Comparison of ENCODE assay signal across 9 mouse cellular contexts in genomic region chr7:109174949-109175669, GRCm38 (mm10). TPM values are rescaled to one million over a fixed set of nuclear protein-coding genes. Genes with fewer than 3 reads are reported as not detected.
DNase-seq lines count a peak whose midpoint lies in the region; ATAC-seq and TF ChIP-seq lines count a peak whose summit lies in the region.
"Had no signal": no experiment of that assay in that cellular context is flagged by ENCODE, and none has a peak within 500 bp of the region (broad histone marks: within the 10 kb centered on the region; RNA-seq: fewer than 3 reads in every experiment).

Lmo1 (minus strand) TSS chr7:109175207.

- WGBS in liver, adult 2 months = 3% methylated on average over 63 of the region's 67 CpGs
- under 1% methylated on average over 46 of the region's 67 CpGs for WGBS in neural tube, embryonic 15.5 days

- peak within 1 kb of the TSS; percentile 99 for H3K4me2 ChIP-seq in neural tube, embryonic 15.5 days

- peak; percentile 53; the same call in 1 of the 2 replicates for ATAC-seq in neural tube, embryonic 15.5 days (ENCODE audit: low FRiP score)

- H3K9me3 ChIP-seq in neural tube, embryonic 15.5 days (replicated peaks) = no peaks in the 10 kb centered on the region

- no peak for TF ChIP-seq CTCF in liver, adult 2 months (IDR thresholded peaks at IDR 0.05; ENCODE audit: low read depth, low read length)

- intact Hi-C loops in gastrocnemius, postnatal 36 days (cut with DNase I) = no loop called here

- H3K36me3 ChIP-seq in liver, adult 2 months (ENCODE audit: control insufficient read depth, insufficient read depth, low read length) = no peaks in the 10 kb centered on the region
- no peaks in the 10 kb centered on the region for H3K36me3 ChIP-seq in neural tube, embryonic 15.5 days

- H3K79me2 ChIP-seq in liver, adult 2 months (ENCODE audit: control insufficient read depth, insufficient read depth, low read length) = no peaks in the 10 kb centered on the region

- no peak within 1 kb of the TSS for H3K27ac ChIP-seq in liver, adult 2 months (replicated peaks; ENCODE audit: insufficient read depth, low read depth, low read length)
- H3K27ac ChIP-seq in neural tube, embryonic 15.5 days (replicated peaks) = 0 out of 2 replicates have a peak within 1 kb of the TSS, but pooled peaks have one; percentile 48

- TF ChIP-seq POLR2A in liver, adult 2 months (IDR thresholded peaks at IDR 0.05; ENCODE audit: extremely low read depth, insufficient read depth, low read length) = no peak

- H3K4me3 ChIP-seq in liver, adult 2 months (ENCODE audit: insufficient read depth, low read depth, low read length) = peak within 1 kb of the TSS; percentile 35; the same call in 1 of the 2 replicates
- peak within 1 kb of the TSS; percentile 61 for H3K4me3 ChIP-seq in neural tube, embryonic 15.5 days (replicated peaks)

- H3K27me3 ChIP-seq in liver, adult 2 months (ENCODE audit: control insufficient read depth, insufficient read depth, low read length) = peaks cover 4% of the 10 kb centered on the region
- H3K27me3 ChIP-seq in neural tube, embryonic 15.5 days (replicated peaks) = peaks cover 66% of the 10 kb centered on the region

- H3K4me1 ChIP-seq in liver, adult 2 months (ENCODE audit: control insufficient read depth, insufficient read depth, low read length) = no peaks in the 10 kb centered on the region
- peaks cover 29% of the 10 kb centered on the region for H3K4me1 ChIP-seq in neural tube, embryonic 15.5 days

- H3K9ac ChIP-seq in liver, adult 2 months (ENCODE audit: low read depth, low read length) = no peak within 1 kb of the TSS
- peak within 1 kb of the TSS; percentile 64 for H3K9ac ChIP-seq in neural tube, embryonic 15.5 days (replicated peaks)

- DNase-seq in right cerebral cortex, postnatal 25 days = peak; percentile 52
- no peak for DNase-seq in right cerebral cortex, postnatal 36 days (ENCODE audit: low spot score in 2 of 2)
- DNase-seq in cerebellum, adult 9-10 months = peak; percentile 37
- DNase-seq in gastrocnemius, postnatal 36 days = peak; percentile 13 to 36
- peak; percentile 33 for DNase-seq in kidney, adult 18-20 months
- DNase-seq in liver, adult 2 months (ENCODE audit: extremely low read depth, low read depth, low spot score) = no peak
- no peak for DNase-seq in B cell, adult 2 months

RNA-seq across cellular contexts. Expression of gene Lmo1, which starts in this region (rescaled TPM):
- total RNA-seq in gastrocnemius, postnatal 36 days (2021) = 1 to 10 TPM; 2.3 to 2.8 TPM
- not detected in 2 replicates for total RNA-seq in liver, adult 2 months (2014; rRNA removed)
- polyA plus RNA-seq in liver, adult 2 months (2012; rRNA removed) = not detected in 2 replicates
- 26.9 and 37.1 TPM in 2 replicates for polyA plus RNA-seq in neural tube, embryonic 15.5 days (2015; fragmentation: Nextera tagmentation; extraction: Ambion mirVana)
- total RNA-seq: neutrophil, adult 5-6 weeks had no signal

Comparison
In these comparisons a context has a peak if more than half of its experiments do, and no peak if none do; other contexts are left out.
1. RNA of gene Lmo1 (polyA plus RNA-seq): 26.9 to 37.1 TPM in neural tube, embryonic 15.5 days; not detected in liver, adult 2 months; every median in the first group is over 10 times any median in the second.
2. DNase-seq: peak in right cerebral cortex, postnatal 25 days (single experiment), cerebellum, adult 9-10 months (single experiment), gastrocnemius, postnatal 36 days (2 of 2) and kidney, adult 18-20 months (single experiment); none in right cerebral cortex, postnatal 36 days (0 of 2), liver, adult 2 months (single experiment) and B cell, adult 2 months (0 of 2).